ENCODE assay signal across 24 mouse cellular contexts in genomic region chr2:21254308-21254707, GRCm38 (mm10). TPM values are rescaled to one million over a fixed set of nuclear protein-coding genes. Genes with fewer than 3 reads are reported as not detected.
"Had no signal": no experiment of that assay in that cellular context is flagged by ENCODE, and none has a peak within 500 bp of the region (broad histone marks: within the 10 kb centered on the region; RNA-seq: fewer than 3 reads in every experiment).

No protein-coding gene starts in this region.

- H3K4me2 ChIP-seq: heart, embryonic 11.5 days; hindbrain, embryonic 14.5 days; intestine, embryonic 15.5 days; limb, embryonic 13.5 days; limb, embryonic 15.5 days; liver, embryonic 12.5 days had no signal

- DNase-seq: gastrocnemius, postnatal 14 days; gastrocnemius, postnatal 36 days; heart, adult 11 months; heart, adult 2 months; heart, postnatal 10 days; heart, postnatal 36 days; kidney, adult 18-20 months; kidney, adult 8-10 months; kidney, postnatal 10 days; kidney, postnatal 36 days; layer of hippocampus, adult 9-11 months; layer of hippocampus, postnatal 36 days; left cerebral cortex, postnatal 4 days had no signal

- H3K4me3 ChIP-seq: heart, adult 2 months; intestine, embryonic 15.5 days; limb, embryonic 13.5 days; limb, embryonic 15.5 days; liver, embryonic 12.5 days had no signal

- H3K27ac ChIP-seq: heart, adult 2 months; hindbrain, embryonic 14.5 days; intestine, embryonic 15.5 days; limb, embryonic 13.5 days; limb, embryonic 15.5 days; liver, embryonic 12.5 days had no signal

- H3K9ac ChIP-seq: hindbrain, embryonic 14.5 days; intestine, embryonic 15.5 days; limb, embryonic 13.5 days; limb, embryonic 15.5 days; liver, embryonic 12.5 days had no signal

- ATAC-seq: hindbrain, embryonic 16.5 days; inflammation-experienced regulatory T-cells, adult 6 months; intestine, embryonic 15.5 days; intestine, postnatal 0 days; liver, embryonic 12.5 days had no signal

- H3K4me1 ChIP-seq: intestine, embryonic 15.5 days; limb, embryonic 13.5 days; limb, embryonic 15.5 days had no signal

- H3K36me3 ChIP-seq: intestine, embryonic 15.5 days; limb, embryonic 13.5 days; limb, embryonic 15.5 days; liver, embryonic 12.5 days had no signal

- H3K27me3 ChIP-seq: intestine, embryonic 15.5 days; limb, embryonic 13.5 days; limb, embryonic 15.5 days; liver, embryonic 12.5 days had no signal

- H3K9me3 ChIP-seq: intestine, embryonic 15.5 days; limb, embryonic 13.5 days; limb, embryonic 15.5 days; liver, embryonic 12.5 days had no signal

RNA-seq across cellular contexts. Expression of gene Enkur, which starts 49.1 kb away (rescaled TPM):
- total RNA-seq: liver, adult 2 months had no signal
- polyA plus RNA-seq: limb, embryonic 11.5 days; liver, adult 2 months; liver, embryonic 12.5 days had no signal
